Mouse (Mus musculus): ENCODE data around the gene Birc7. TPM values are rescaled to one million over a fixed set of nuclear protein-coding genes. Genes with fewer than 3 reads are reported as not detected.

Birc7 gene
- 0.30 and 0.40 TPM in 2 replicates for polyA plus RNA-seq (2015; fragmentation: Nextera tagmentation; extraction: Ambion mirVana)

DNA sequence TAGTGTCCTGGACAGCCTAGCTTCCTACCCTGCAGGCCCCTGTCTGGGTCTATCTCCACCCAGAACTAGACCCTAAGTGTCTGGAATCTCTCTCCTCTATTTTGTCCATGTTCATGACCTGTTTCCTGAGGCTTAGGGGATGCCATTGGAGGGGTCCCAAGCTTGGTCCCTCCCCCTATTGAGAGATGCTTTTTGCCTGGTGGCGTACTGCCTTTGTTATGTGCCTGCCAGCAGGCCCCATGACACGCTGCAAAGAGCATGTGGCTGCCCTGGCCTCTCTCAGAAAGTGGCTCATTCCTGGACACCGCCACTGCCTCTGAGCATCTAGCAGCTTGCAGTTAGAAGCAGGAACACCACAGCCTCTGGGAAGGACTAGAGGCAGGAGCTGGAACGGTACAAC, at the start of gene Birc7:
Gene Birc7 (plus strand): TSS at position 301 of the 400 bp plus-strand sequence.
- no peak for DNase-seq (ENCODE audit: low spot score)

DNA sequence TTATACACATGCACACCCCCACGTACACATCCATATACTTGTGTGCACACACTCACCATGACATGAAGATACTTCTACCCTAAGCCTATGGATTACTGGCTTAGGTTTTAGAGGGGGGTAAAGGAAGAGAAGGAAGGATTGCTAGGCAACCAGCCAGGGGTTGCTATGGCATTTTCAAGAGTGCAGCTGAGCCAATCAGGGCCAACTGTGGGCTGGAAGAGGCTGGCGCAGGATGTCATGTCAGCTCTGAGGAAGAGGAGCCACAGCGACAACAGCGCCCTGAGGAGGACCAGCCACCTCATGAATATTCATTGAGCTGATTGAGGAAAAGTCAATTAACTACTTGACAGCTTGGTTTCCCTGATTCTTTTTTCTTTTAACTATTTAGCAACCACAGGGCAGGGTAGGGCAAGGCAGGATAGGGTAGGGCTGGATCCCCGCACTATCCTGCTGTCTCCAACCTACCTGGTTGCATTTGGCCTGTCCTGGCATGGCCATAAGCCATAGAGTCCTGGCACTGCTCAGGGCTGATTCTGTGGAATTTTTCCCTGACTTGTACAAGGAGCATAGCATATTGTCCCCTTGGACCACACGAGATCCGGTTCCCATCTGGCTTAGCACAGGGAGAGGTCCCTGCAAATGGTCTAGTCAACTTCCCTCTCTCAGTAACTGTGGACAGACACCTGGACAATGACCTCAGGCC, 49.3 kb upstream of the Birc7 start:
- DNase-seq (ENCODE audit: low spot score) = no peak

DNA sequence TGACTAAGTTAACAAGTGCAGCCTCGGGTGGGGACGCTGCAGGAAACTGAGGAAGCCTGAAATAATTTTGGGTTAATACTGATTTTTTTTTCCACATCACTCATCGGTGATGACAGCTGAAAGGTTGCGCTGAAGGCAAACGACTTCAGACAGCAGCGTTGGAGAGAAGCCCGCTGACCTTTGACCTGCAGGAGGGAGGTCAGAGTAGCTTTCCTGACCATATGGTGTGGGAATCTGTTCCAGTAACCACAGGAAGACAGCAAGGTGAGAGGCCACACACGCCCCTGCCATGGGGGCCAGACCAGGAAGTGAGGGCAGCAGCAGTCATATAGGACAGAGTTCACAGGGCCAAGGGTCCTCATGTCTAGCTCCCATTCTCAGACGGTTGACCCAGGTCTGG, 47.5 kb upstream of the Birc7 start:
- DNase-seq (ENCODE audit: low spot score) = no peak

DNA sequence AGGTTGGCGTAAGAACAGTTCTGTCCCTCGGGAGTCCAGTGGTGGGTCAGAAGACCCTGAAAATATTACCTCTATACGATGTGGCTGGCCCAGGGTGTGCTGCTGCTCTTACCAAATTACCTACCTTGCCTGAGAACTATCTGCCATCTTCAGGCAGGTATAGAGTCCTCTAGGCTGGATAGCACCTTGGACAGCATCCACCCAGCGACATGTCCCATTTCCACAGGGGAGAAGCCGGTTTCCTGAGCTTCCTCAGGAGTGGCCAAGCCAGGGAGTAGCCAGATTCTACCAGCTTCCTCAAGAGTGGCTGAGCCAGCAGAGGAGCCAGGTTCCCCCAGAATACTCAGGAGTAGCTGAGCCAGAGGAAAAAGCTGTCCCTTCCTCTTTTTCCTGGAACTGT, 43.6 kb upstream of the Birc7 start:
- no peak for DNase-seq (ENCODE audit: low spot score)

DNA sequence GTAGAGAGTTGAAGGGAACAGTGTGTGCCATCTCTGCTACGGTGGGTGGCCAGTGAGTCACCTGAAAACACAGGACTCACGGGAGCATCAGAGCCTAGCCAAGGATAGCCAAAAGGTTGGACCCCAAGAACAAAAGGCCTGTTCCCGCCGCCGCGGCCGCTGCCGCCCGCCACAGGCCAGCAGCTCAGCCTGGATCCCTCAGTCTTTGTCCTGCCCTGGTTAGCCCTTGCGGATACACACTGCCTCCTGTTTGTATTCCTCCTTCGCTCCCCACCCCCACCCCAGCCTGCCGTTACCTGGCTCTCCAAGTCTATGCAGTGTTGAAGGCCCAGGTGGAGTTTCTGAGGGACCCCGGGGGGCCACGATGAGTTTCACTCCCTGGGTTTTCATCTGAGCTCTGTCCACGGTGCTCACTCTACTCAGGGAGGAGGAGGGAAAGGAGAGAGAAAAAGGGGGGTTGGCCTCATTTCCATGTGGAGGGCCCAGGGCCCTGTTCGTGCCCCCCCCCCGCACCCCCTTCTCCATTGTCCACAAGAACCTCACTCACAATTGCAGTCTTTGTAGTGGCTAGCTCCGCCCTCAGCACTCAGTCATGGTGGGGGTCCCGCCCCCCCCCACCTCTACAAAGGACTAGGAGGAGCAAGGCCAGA, 39.4 kb upstream of the Birc7 start:
- no peak for DNase-seq (ENCODE audit: low spot score)

DNA sequence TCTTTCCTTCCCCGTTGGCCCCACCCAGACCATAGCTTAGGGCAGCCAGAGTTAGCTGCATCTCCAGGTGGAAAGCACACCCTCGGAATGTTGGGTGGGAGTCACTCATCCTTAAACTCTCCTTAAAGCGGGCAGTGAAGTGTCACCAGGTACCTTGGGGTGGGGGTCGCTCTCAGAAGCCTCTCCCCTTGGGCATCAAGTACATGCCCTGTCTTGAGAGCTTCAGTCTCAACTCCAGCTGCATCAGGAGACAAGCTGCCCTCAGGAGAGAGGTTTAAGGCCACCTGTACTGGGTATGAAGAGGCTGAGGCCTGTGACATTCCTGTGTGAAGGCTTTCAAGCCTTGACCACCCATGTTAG, 38.9 kb upstream of the Birc7 start:
- no peak for DNase-seq (ENCODE audit: low spot score)

DNA sequence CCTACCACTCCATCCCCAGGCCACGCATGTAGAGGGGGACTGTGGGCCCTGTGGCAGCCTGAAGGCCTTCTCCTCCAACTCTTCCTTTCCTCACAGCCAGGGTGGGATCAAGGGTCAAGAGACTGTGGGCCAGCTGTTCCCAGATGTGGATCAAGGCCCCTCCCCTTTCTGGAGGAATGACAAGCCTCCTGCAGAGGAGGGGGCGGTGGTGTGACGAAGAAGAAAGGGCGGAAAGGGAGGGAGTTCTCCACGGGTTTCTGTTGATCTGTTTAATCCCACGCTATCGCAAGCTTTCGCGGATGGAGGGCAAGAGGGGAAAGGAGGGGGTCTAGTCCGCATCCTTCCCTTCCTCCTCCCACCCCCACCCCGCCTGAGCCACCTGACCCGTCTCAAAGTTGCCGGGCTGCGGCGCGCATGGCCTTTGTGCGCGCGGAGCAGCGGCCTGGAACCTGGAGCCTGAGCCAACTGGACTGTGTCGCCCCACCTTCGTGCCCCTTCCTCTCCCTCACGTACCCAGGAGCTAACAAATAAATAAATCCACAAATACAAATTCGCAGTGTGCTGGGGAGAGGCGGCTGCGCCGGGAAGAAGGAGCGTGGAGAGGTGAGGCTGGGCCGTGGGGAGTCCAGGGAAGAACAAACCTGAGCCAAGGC, 38.3 kb upstream of the Birc7 start:
- DNase-seq (ENCODE audit: low spot score) = no peak

DNA sequence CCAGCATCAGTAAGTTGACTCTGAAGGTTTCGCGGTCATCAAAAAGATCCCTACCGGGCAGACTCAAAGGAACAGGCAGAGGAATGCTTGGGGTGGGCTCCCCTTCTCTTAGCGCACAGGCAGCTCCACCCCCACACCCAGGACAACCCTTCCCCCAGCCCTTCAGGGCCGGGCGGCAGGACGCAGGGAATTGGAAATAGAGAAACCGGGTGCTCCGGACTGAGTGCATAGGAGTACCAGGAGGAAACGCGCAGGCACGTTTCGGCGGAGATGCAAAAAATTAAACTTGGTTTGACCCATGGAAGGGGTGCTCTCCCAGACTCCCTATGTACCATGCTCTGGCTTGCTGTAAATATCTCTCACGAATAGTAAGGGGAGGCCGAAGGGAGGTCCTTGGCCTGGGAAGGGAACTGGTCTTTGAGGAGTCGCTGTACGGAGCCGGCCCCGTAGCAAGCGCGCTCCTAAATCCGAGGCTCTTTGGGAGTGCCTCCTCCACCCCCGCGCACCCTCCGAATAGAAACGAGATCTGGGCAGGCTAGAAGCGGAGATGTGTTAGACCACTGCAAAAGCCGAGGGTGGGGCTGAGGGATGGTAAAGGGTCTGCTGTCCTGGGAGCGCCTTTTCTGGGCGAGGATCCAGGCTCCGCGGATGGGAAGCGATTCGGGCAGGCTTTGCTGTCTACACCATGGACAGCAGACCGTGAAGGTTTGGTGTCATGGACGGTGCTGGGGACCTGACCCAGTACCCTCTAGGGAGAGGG, 37.6 kb upstream of the Birc7 start:
- no peak for DNase-seq (ENCODE audit: low spot score)

DNA sequence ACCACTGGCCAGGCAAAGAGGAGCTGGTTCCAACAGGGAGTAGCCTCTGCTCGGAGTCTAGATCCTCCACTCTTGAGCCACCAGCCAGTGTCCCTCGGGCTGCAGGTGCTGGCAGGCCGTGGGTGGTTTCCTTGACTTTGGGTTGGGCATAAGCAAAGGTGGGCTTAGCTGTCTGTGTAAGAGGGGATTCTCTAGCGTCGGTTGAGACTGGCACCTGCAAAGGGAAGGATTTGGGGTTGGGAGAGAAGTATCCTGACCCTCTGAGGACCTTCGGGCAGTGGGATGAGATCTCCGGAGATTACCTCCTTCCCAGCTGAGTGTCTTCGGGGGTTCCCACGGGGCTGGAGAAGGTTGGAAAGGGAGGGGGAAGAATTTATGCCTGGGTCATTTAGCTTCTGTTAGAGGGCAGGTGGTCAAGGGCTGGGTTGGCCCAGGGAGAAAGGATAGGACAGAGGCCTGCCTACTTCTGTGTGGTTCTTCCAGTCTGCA, 36.9 kb upstream of the Birc7 start:
- no peak for DNase-seq (ENCODE audit: low spot score)

DNA sequence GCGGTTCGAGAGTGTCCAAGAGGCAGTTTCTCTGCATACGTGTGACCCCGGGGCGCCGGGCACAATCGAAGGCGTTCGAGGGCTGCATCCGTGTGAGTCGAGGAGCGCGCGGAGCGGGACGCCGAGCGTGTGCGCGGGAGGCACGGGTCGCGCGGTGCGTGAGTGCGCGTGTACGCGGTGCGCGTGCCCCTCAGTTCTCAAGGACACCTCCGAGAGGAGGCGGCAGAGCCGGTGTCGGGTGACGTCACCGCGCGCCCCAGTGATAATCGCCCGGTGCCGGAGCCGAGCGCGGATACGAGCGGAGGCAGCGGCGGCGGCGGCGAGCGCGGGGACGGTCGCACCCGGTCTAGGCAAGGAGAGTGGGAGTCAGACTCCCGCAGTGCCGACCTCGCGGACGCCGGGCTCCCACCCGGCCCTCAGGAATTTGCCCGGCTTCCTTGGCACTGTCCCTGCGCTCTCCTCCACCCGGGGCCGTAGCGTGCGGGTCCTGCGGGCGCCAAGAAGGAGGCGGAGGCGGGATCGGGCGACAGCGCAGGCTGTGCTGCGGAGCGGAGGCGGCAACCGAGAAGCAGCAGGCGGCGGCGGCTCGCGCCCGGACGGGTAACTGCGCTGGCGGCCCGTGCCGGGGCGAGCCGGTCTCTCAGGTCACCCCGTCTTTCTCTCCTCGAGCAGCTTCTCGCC, 35.8 kb upstream of the Birc7 start:
- DNase-seq (ENCODE audit: low spot score) = peak; percentile 7

DNA sequence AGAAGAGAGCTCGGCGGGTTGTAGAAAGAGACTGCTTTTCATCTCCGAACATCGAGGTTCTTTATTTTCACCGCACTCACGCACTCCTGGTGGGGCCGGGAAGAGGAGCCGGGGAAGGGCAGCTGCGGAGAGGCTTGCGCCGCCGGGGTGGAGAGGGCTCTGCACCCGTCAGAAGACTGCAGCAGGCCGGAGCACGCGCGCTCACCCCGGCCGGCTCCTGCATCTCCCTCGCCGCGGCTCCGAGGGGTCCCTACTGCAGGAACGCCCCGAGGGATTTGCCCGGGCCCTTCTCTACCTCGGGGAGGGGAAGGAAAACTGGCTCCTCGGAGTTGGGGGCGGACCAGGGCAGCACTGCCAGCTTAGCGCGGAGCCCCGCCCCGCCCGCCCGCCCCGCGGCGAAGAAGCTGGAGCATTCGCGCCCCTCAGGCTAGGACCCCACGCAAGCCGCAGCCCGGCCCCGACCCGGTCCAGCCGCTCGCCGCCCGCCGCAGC, 35.2 kb upstream of the Birc7 start:
- DNase-seq (ENCODE audit: low spot score) = no peak

DNA sequence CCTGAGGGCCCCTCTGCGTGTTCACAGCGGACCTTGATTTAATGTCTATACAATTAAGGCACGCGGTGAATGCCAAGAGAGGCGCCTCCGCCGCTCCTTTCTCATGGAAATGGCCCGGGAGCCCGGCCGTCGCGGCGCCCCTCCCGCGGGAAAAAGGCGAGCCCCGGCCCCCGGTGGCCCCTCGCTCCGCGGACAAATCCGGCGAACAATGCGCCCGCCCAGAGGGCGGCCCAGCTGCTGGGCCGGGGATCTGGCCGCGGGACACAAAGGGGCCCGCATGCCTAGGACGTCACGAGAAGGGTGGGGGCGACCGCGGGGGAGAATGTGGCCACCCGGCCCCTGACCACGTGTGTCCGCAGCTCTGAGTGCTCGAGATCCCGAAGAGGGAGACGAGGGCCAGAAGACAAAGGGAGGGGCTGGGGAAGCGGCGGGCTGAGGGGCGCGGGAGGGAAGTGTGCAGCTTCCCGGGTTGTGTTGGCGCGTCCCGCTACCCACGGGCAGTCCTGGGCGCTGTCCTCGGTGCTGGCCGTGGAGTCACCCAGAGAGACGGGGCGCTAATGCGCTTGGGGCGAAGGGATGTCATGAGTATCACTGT, 34.7 kb upstream of the Birc7 start:
- peak; percentile 38 for DNase-seq (ENCODE audit: low spot score)

DNA sequence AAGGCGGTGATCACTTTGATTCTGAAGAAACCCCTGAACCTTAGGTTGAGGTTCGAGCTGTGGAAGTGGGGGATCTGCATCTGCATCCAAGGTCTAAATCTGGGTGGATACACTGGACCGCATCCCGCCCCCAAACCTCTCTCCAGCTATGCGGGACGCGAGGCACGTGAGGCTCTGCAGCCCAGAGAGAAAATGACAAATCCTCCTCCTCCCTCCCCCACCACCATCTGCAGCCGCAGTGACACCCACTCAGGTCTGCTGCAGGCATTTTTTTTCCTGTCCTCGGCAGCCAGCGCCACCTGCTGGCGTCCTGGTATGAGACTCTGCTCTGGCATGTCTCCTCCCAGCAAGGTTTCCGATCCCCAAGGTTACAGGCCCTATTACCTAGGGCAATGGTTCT, 34.1 kb upstream of the Birc7 start:
- DNase-seq (ENCODE audit: low spot score) = peak; percentile 80

DNA sequence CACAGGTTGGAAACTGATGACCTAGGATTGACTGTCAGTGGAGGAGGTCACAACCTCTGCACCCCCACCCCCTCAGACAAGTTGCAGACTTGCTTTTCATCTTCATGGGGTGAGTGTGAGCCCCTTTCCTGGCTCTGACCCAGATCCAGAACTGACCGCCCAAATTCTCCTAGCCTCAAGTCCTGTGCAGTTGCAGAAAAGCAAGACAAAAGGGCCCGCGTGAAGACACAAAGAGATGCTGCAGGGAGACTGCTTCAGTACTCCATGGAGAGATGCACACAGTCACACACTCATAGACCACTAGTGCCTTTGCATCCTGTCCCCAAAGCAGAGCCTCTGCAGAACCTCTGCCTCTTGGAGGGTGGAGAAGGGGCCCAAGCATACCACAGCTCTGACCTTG, 33.5 kb upstream of the Birc7 start:
- DNase-seq (ENCODE audit: low spot score) = no peak

DNA sequence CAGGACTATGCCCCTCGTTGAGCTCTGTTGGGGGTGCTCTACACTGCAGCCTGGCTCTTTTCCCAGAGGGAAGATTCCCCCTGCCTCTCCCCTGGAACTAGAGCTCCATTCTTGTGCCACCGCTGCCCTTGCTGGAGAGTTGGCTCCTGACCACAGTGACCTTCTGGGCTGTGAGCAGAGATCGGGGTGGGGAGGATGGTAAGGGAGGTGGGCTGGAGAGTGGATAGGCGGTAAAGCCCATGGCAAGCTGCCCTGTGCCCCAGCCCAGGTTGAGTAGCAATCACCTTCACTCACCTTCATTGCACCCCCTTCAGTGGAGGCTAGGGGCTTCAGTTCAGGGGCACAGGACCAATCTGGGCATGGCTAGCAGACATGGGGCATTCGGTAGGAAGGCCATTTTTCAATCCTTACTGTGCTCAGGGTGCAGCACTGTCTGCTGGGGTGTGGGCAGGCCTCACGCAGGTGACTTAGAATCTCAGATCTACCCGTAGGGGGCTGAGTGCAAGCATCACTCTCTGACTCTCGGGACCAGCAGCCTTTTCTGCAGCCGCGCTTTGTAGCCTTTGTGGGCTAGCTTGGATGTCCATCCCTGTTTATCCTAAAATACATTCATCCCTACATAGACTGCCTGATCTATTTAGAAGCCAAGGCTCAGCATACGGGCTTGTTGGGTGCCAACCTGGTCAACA, 32.8 kb upstream of the Birc7 start:
- no peak for DNase-seq (ENCODE audit: low spot score)

DNA sequence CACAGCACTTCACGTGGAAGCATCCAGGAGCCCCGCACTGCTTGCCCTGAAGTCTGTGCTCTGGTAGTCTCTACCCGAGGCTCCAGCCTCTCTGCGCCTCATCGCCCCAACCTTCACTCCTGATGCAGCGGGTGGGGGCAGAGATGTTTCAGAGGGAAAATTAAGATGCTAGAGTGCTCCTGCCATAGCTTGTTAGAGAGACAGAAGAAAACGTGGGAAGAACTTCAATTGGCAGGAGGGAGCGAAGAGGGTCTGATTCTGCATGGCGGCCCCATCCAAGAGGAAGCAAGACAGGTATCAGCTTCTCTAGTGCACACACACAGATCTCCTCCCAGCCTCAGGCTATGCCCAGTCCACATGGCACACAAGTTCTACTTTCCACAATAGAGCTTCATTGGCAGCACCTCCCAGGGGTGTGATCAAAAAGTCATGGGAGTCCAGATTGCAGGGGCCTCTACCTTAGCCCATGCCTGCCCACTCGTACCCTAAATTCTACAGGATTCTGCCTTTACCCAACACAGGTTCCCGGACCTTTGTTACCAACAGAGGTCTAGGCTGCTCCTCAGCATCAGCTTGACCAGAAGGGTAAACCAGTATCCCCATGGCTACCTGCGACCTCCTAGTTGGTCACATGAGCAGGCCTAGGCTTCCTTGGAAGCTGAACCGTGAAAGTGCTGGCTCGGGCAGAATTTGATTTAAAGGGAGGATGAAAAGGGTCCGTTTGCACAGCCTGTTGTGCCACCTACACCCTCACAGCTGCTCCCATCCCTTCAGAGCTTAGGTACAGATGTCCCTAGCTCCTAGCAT, 31.8 kb upstream of the Birc7 start:
- no peak for DNase-seq (ENCODE audit: low spot score)

DNA sequence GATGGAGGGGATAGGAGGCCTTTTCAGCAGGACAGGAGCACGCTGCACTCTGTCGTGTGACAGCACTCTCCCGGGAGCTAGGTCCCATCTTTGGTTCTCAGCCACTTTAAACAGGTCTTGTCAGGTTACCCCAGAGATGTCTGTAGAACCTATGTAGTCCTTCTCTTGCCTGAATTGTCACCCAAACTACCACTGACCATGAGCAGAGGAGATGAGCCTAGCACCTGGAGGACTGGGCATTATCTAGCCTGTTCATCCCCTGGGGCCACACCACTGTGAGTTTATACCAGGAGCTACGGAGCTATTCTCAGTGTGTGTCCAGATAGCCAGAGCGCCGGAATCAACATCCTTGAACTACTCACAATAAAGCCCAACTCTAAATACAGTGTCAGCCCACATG, 31.0 kb upstream of the Birc7 start:
- no peak for DNase-seq (ENCODE audit: low spot score)

DNA sequence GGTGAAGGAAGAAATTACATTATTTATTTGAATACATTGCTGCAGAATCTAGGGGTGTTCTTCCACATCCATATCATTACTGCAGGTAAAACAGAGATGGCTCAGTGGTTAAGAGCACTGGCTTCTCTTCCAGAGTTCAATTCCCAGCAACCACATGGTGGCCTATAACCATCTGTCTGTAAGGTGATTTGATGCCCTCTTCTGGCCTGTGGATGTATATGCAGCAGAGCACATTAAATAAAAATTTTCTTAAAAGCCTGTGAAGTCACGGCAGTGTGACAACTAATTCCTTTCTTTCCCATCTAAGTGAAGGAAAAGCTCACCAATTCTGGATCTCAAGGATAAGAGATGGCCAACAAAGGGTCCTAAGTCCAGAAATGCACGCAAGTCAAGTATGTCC, 26.7 kb upstream of the Birc7 start:
- peak; percentile 29 for DNase-seq (ENCODE audit: low spot score)
